Mouse (Mus musculus) heart, postnatal 0 days (tissue): ENCODE results near the gene Ppt2. TPM values are rescaled to one million over a fixed set of nuclear protein-coding genes. Genes with fewer than 3 reads are reported as not detected.

ENCODE experiments used
- ATAC-seq: fragments of 200-750 bp; cut with Nextera tagmentation; 2 replicates; pipeline ENCODE4 v1.8.0; 2017; ENCODE audit warnings: low read depth, moderate number of reproducible peaks, moderate library complexity; ENCODE audit not compliant: insufficient read depth
- DNase-seq: peaks from one replicate; pipeline ENCODE4 v3.0.0-alpha.2; 2016; ENCODE audit warnings: low spot score
- H3K27ac ChIP-seq: fragments of 300-500 bp; sonication (generic); 2 replicates; pipeline ENCODE4 v1.5.1; 2014; ENCODE audit warnings: low read depth, mild to moderate bottlenecking
- H3K27me3 ChIP-seq: fragments of 300-500 bp; sonication (generic); 2 replicates; pipeline ENCODE4 v1.6.1; 2014; ENCODE audit warnings: low read length, mixed read lengths; ENCODE audit not compliant: control insufficient read depth, insufficient read depth
- H3K36me3 ChIP-seq: fragments of 300-500 bp; sonication (generic); replicated peaks from 2 replicates; pipeline ENCODE4 v1.6.1; 2014; ENCODE audit warnings: low read length, mixed read lengths; ENCODE audit not compliant: control insufficient read depth, insufficient read depth
- H3K4me1 ChIP-seq: fragments of 300-500 bp; sonication (generic); 2 replicates; pipeline ENCODE4 v1.6.1; 2014; ENCODE audit warnings: antibody characterized with exemption; ENCODE audit not compliant: control insufficient read depth, insufficient read depth
- H3K4me2 ChIP-seq: fragments of 300-500 bp; sonication (generic); 2 replicates; pipeline ENCODE4 v1.6.1; 2014; ENCODE audit warnings: low read depth, mild to moderate bottlenecking, low read length, moderate library complexity
- H3K4me3 ChIP-seq: fragments of 300-500 bp; sonication (generic); 2 replicates; pipeline ENCODE4 v1.5.1; 2014; ENCODE audit warnings: low read depth, low read length
- H3K9ac ChIP-seq: fragments of 300-500 bp; sonication (generic); replicated peaks from 2 replicates; pipeline ENCODE4 v1.6.1; 2014; ENCODE audit warnings: low read depth, low read length, mixed read lengths
- H3K9me3 ChIP-seq: fragments of 300-500 bp; sonication (generic); replicated peaks from 2 replicates; pipeline ENCODE4 v1.6.1; 2016; ENCODE audit warnings: low read length; ENCODE audit not compliant: control insufficient read depth
- CTCF ChIP-seq: IDR thresholded peaks from 2 replicates; pipeline ENCODE4 v1.5.1; 2016; ENCODE audit warnings: antibody characterized with exemption, control low read depth, low read depth
- EP300 ChIP-seq: IDR thresholded peaks from 2 replicates; pipeline ENCODE4 v1.6.1; 2016; ENCODE audit warnings: antibody characterized with exemption, low read depth
- WGBS: fragments of 180-500 bp; shearing (Covaris S2); extraction: QIAGEN DNeasy Blood & Tissue Kit; methylation state at CpG from one replicate; pipeline ENCODE4 v1.1.7; 2014; 5-methylcytosine and 5-hydroxymethylcytosine counted together
- polyA plus RNA-seq: library from polyadenylated mRNA; unstranded; fragments of >200 nt; fragmentation: Nextera tagmentation; extraction: Ambion mirVana; gene quantifications from 2 replicates; pipeline ENCODE4 v1.2.1, GENCODE M21; 2015
- total RNA-seq: library from RNA; depleted of rRNA; stranded (reverse); fragments of >200 nt; gene quantifications from 2 replicates; pipeline ENCODE4 v1.2.3, GENCODE M21; 2014; ENCODE audit warnings: low replicate concordance

Gene Ppt2
- total and polyA plus RNA-seq, 2 experiments from 2014 or later: 25.7 to 37.4 TPM

DNA sequence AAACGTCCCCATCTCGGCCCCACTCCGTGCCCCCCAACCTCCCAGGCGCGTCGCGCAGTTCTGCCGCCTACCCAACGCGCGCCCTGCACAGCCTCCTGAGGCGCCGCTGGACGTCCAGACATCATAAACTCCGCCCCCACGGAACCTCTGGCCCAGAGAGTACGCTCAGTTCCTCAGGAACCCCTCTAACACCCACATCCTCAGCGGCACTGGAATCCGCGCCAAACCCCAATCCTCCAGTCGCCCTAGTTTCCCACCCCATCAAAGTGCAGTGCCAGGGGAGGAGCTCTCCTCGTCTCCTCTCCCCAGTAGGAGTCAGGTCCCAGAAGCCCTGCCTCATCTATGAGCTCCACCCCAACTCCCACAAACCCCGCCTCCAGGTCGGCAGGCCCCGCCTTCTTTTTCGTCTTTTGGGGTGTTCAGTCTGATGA is 4.0 kb upstream of the Ppt2 start:
- Histone ChIP-seq H3K9ac (peak overlapping the region; percentile 22; the same call in 1 of the 2 replicates), H3K4me3 (peak overlapping the region; percentile 35), H3K36me3 (no peaks in the 10 kb centered on the region), H3K27ac (no peak overlapping the region), H3K27me3 (peaks cover 50% of the 10 kb centered on the region), H3K4me1 (peaks cover 10% of the 10 kb centered on the region), H3K9me3 (no peaks in the 10 kb centered on the region), H3K4me2 (peak overlapping the region; percentile 59)
- 0 out of 2 replicates have a peak, but pooled peaks have one; percentile 12 for ATAC-seq
- WGBS: 2% methylated on average over 26 of the region's 26 CpGs
- TF ChIP-seq EP300: no peak
- TF ChIP-seq CTCF: no peak
- no peak for DNase-seq

DNA sequence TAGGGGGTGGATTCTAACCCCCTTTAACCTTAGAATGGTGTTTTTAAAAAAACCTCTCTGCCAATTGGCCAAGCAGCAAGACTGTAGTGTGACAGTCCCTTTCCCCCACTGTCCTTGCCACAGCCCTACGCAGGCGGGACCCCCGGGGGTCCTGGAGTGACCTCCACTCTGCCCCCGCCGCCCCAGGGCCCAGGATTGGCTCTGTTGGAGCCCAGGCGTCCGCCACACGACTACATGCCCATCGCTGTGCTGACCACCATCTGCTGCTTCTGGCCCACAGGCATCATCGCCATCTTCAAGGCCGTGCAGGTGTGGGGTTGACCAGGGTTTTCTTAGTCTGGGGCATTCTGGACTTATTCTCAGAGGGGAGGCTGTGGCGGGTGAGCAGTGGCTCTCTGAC is 3.3 kb upstream of the Ppt2 start:
- Histone ChIP-seq H3K4me1 (peaks cover 10% of the 10 kb centered on the region), H3K9me3 (no peaks in the 10 kb centered on the region), H3K27ac (no peak overlapping the region), H3K4me2 (peak overlapping the region; percentile 59), H3K4me3 (peak overlapping the region; percentile 35), H3K36me3 (no peaks in the 10 kb centered on the region), H3K9ac (peak overlapping the region; percentile 22; the same call in 1 of the 2 replicates), H3K27me3 (peaks cover 50% of the 10 kb centered on the region)
- DNase-seq (no peak), ATAC-seq (no peak)
- TF ChIP-seq EP300 (no peak), CTCF (no peak)
- WGBS: 8% methylated on average over 12 of the region's 12 CpGs

DNA sequence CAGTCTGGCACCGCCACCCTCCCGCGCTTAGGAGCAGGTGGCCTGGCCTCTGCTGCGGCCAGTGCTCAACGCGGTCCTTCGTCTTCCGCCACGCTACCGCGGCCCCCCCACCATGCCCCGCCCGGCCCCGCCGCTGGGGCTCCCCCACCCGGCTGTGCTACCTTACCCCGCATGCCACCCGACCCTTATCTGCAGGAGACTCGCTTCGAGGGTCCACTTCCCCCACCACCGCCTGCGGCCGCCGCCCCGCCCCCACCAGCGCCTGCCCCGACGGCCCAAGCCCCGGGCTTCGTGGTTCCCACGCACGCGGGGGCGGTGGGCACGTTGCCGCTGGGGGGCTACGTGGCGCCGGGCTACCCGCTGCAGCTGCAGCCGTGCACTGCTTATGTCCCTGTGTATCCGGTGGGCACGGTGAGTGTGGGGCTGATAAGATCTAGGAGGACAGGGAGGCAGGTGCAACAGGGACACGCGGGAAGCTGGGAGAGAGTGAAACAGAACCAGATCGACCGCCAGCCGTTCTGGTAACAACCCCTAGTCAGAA is 2.5 kb upstream of the Ppt2 start:
- TF ChIP-seq EP300 (no peak), CTCF (no peak)
- peaks cover 50% of the 10 kb centered on the region for H3K27me3 ChIP-seq
- WGBS: 4% methylated on average over 48 of the region's 48 CpGs
- H3K36me3 ChIP-seq: no peaks in the 10 kb centered on the region
- H3K27ac ChIP-seq: peak overlapping the region; percentile 36; the same call in 1 of the 2 replicates
- ATAC-seq (no peak), DNase-seq (no peak)
- peak overlapping the region; percentile 41; the same call in 1 of the 2 replicates for H3K9ac ChIP-seq
- H3K4me3 ChIP-seq: peak overlapping the region; percentile 37
- peak overlapping the region; percentile 59 for H3K4me2 ChIP-seq
- peaks cover 16% of the 10 kb centered on the region for H3K4me1 ChIP-seq
- no peaks in the 10 kb centered on the region for H3K9me3 ChIP-seq

DNA sequence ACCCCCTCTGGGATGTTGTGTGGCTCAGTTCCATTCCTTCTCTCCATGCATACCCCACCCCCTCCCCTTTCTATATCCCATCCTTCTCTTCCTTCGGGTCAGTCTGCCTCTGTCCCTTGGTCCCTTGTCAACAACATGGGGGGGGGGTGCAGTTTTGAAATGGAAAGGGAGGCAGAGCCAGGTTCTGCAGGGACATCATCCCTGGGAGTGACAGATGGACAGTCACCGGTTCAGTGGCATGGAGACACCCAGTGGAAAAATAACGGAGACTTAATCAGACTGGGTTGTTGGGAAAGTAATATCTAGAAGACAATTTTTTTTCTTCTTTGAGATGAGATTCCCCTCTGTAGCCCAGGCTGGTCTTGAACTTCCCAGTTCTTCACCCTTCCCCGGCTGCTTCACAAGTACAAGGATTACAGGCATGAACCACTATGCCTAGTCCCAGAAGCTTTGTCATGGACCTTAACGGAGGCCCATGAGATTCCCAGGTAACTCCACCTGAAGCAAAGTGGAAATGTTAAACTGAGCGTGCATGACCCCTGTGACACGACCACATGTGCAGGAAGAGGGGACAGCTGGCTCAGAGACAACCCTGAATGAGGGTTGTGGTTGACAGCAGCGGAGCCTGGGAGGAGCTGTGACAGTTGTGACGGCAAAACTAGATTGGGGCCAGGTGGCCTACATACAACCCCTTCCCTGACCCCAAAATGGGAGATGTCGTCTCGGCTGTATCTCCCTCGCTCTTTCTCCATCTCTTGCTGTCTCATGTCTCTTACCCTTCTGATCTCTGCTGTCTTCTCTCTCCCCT is 1.7 kb upstream of the Ppt2 start:
- Histone ChIP-seq H3K4me2 (peak overlapping the region; percentile 85), H3K4me3 (peak overlapping the region; percentile 37), H3K4me1 (peaks cover 16% of the 10 kb centered on the region), H3K27me3 (peaks cover 50% of the 10 kb centered on the region), H3K36me3 (peaks cover 8% of the 10 kb centered on the region), H3K9me3 (no peaks in the 10 kb centered on the region), H3K27ac (peak overlapping the region; percentile 36; the same call in 1 of the 2 replicates), H3K9ac (no peak overlapping the region)
- ATAC-seq (no peak), DNase-seq (no peak)
- WGBS: 30% methylated on average over 12 of the region's 12 CpGs
- no peak for TF ChIP-seq CTCF
- no peak for TF ChIP-seq EP300

DNA sequence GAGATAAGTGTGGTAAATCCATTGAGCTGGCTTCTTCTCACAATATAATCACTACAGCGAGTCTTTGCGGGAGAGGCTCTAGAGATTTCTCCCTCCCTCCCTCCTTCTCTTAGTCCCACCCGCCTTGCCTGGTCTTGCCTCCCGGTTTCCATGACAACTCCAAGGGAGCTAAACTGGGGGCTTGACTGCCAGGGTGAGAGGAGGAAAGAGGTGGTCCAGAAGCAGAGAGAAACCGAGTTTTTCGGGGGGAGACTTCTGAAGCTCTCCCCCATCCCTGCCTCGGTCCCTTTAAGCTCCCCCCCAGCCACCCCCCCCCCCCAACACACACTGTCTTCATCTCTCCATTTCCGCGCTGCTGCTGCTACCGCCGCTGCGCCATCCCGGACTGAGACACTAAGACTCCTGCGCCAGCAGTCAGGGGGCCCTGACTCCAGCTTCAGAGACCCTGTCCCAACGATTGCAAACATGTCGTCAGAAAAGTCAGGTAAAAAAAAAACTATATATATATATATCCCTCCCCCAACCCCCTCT is 976 bp upstream of the Ppt2 start, which contains the start of gene Prrt1:
Gene Prrt1 (plus strand): TSS at position 313 of the 531 bp plus-strand sequence.
- H3K9ac ChIP-seq: peak within 1 kb of the TSS; percentile 59
- peak within 1 kb of the TSS; percentile 96 for H3K27ac ChIP-seq

More for the DNA sequence above, 976 bp upstream of the Ppt2 start, which contains the start of gene Prrt1:
- ATAC-seq (no peak), DNase-seq (peak; percentile 20)
- peaks cover 16% of the 10 kb centered on the region for H3K4me1 ChIP-seq
- no peaks in the 10 kb centered on the region for H3K9me3 ChIP-seq
- H3K36me3 ChIP-seq: peaks cover 9% of the 10 kb centered on the region
- peak within 1 kb of the TSS; percentile 69 for H3K4me3 ChIP-seq
- TF ChIP-seq CTCF (no peak), EP300 (no peak)
- H3K27me3 ChIP-seq: peaks cover 50% of the 10 kb centered on the region
- peak within 1 kb of the TSS; percentile 85 for H3K4me2 ChIP-seq
- WGBS: 14% methylated on average over 16 of the region's 16 CpGs
